Mouse (Mus musculus): ENCODE data around the gene Bclaf1. TPM values are rescaled to one million over a fixed set of nuclear protein-coding genes. Genes with fewer than 3 reads are reported as not detected.

The Bclaf1 gene
- 10 to 100 TPM; 64.1 to 75.1 TPM for total RNA-seq (2021)
- long read RNA-seq, experiment 1, full-length matches to known transcripts: 20 of 29 reads
- long read RNA-seq, experiment 1, partial matches to known transcripts: 6 of 29 reads
- long read RNA-seq, experiment 1, other reads (novel, unspliced or antisense): 3 of 29 reads
- long read RNA-seq, experiment 2, full-length matches to known transcripts: 25 of 34 reads
- long read RNA-seq, experiment 2, partial matches to known transcripts: 5 of 34 reads
- long read RNA-seq, experiment 2, other reads (novel, unspliced or antisense): 4 of 34 reads

DNA sequence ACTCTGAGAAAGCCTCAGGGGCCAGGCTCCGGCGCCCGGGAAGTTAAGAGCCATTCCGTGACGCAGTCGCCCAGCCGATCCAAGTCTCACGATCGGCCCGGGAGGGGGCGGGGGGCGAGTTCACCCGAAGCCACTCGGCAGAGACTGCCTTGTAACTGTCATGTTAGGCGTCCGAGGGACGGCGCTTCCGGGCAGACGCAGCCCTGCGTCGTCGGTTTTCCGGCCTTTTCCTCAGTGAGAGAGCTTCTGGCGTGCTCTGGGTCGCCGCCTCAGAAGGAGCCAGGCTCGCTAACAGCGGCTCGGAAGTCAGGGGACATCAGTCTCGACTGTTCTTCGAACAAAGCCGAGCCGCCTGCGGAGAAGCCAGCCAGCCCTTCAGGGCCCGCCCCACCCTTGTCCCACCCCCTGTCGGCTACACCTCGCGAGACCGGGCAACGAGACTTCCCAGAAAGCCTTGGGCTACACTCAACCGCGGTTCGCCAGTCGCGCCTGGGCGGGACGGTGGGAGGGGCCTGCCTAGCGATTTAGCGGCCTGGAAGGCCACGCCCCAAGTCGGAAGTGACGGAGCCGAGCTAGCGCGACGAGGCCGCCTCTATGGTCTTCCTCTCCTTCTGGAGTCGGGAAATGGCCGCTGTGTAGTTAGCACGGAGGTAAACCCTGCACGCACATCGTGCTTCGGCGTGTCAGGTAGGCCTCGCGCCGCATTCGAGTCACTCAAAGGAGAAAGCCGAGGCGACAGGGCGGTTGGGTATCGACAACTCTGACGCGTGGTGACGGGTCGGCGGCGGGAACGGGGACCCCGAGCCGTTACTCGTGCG, at the start of gene Bclaf1:
Gene Bclaf1, plus strand, starts transcription at position 552 of the 818 bp plus-strand sequence.
- DNase-seq: peak; percentile 99

DNA sequence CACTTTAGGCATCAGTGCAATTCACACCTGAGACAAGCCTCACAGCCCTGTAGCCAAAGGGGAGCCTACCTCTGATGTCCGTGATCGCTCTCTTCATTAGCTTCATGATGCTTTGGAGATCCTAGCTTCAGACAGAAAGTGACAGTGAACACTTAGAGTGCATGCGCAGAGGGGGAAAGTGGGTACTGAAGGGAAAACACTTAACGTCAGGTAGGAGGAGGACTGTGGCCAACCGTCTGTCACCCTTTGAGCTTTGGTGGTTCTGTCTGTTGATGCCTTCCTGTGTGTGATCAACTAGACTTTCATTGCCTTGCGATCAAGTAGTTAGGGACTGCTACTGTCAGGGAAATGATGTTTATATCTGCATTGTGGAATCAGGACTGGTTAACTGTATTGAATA, 49.4 kb upstream of the Bclaf1 start:
- no peak for DNase-seq

DNA sequence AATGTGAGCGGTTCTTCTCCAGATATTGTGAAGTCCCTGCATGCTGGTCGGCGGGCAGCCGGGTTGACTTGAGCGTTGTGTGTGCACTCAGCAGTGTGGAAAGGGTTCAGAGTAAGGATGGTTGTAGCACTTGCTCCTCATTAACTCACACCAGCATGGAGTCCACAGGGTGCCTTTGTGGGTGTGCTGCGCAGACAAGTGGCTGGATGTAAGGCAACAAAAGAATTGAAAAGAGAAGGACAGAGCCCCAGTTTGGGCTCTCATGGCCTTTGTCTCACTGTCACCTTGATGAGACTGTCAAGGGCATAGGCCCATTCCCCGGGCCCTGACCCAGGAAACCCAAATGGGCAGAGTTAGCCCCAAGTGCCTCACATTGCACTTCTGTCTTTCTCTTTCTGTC, 47.8 kb upstream of the Bclaf1 start:
- no peak for DNase-seq

DNA sequence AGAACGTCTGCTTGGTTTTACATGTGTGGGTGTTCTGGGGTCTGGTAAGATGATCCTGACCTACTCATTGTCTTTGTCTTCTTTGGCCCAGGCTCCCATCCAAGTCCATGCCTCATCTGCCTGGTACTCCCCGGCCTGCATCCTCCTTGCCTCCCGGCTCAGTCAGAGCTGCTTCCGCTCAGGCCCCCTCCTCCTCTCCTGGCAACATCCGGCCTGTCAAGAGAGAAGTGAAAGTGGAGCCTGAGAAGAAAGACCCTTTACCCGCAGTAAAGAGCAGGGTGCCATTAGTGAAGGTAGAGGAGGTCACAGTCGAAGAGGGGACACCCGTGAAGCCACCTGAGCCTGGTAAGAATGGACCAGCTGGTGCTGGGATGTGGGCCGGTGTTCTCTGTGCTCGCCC, 45.2 kb upstream of the Bclaf1 start:
- DNase-seq: no peak

DNA sequence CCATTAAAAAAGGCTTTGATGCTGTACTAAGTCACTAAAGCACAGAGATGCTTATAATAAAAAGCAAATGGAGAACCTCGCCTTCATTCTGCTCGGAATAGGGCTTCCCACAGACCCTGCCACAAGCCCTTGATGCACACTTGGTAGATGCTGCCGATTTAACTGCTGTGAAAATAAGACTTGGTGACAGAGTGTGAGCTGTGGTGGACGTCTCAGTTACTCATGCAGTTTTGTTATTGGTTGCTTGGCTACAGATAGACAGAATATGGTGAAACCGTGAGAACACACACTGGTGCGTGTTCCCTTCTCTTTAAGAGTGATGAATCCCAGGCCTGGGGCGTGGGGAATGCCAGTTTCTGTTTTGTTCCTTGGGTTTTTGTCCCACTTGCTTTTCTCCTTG, 43.3 kb upstream of the Bclaf1 start:
- DNase-seq: no peak

DNA sequence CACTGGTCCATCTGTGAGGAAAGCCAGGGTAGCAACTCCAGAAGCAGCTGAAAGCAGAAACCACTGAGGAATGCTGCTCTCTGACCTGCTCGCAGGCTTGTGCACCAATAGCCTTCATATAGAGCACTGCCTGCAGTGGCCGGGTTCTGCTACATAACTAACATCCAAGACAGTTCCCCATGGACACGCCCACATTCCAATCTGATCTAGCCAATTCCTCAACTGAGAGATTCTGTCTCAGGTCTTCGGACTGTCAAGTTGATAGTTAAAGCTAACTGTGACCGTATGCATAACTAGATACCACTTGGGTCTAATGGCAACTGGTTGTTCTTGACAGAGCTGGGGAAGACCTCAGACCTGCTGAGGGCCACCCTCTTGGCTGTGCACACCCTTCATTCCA, 39.9 kb upstream of the Bclaf1 start:
- DNase-seq: no peak

DNA sequence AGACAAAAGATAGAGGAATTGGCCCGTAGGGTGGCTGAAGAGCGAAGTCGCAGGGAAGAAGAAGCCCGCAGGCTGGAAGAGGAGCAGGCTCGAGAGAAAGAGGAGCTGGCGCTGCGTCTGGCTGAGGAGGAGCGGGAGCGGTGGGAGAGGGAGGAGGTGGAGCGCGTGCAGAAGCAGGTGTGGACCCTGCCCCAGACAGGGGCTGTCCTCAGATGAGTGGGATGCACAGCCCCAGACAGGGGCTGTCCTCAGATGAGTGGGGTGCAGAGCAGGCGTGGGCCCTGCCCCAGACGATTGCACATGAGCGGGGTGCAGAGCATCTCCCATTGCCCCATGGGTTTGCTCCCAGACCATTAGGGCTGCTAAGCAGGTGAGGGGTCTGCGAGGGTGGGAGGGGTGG, 39.0 kb upstream of the Bclaf1 start:
- DNase-seq: no peak

DNA sequence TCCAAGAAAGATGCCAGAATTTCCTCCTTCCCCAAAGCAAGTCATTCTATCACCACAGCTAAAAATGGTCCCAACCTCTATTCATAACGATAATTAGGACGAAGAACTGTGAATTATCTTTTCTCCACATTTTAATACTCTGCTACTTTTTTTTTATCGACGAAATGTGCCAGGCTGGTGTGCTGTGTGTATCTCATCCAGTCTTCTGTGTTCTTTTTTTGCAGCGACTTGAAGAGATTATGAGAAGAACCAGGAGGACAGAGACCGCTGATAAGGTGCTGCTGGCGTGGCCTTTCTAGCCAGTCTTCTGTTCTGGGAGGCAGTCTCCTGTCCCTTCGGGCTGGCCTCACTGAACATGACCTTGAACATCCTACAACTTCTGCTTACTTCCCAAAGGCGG, 38.2 kb upstream of the Bclaf1 start:
- DNase-seq: no peak

DNA sequence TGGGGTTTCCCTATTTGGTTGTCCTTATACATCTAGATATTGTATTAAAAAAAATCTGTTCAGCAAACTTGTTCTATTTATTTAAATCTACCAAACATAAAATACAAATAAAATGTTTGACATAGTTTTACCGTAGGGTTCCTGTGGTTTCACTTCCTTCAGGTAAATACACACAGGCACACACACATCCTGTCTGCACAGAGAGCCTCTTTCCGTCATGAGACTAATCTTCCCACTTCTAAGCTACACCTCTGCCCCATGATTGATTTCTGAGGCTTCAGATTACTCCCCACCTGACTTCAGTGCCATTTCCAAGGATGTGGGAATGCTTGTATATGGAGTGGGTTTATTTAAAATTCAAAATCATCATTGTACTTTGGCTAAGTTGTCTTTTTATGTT, 30.8 kb upstream of the Bclaf1 start:
- DNase-seq: no peak

DNA sequence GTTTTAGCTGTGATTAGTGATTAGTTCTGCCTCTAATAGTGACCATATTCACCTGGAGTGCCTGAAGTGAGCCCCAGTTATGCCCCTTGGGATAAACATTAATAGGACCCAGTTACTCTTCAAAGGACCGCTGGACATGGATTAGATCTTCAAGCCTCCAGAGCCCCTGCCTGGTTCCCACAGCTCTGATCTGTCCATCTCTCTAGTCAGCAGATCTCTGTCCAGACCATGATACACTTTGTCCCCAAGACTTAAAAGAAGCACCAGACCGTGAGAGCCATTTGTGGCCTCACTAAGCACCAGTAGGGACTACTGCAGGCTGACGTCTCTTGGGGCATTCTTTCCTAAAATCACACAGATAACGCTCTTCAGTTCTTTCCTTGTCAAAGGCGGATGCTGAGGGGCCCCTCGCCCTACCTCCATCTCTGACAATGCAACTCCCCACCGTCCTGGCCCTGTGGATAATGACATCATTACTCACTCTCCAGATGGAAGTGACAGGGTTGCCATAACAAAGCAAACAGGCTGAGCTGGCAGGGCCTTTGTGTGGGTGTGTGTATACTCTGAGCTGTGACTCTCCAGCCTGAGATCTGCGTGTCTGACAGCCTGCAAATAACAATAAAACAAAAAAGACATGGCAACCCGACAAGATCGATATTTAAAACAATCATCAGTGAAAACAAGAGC, 26.8 kb upstream of the Bclaf1 start:
- no peak for DNase-seq

DNA sequence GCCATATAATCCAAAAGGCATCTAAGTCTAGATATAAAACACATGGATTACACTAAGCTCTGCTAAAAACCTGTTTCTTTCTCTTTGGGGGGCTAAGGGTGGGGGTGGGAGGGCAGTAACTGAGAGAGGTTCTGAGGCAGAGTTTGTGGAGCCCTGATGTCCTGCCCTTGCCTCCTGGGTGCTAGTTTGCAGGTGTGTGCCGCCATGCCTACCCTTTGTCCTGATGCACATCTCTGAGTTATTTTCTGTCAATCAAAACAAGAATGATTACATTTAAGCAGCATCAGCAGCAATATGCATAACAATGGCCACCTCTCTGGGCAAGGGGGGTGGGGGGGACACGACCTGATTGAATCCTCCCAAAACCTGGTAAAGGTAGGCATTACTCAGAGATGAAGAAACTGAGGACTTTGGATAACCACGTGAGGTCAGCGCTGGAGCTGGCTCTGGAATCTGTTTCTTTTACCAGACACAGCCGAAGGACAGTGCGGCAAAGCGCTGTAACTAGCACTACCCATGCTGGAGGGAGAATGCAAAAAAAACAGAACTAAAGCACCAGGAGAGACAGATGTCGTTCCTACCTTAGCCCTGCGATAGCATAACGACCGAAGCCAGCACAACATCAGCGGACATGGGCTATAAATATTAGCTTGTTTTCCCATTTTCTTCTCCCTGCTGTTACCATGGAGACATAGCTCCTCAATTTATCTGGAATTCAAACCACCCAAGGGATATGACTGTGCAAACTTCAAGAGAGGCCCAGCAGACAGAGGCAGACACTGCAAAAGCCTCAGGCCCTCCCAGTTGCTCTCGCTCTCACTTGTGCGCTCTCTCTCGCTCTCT, 26.1 kb upstream of the Bclaf1 start:
- DNase-seq: no peak

DNA sequence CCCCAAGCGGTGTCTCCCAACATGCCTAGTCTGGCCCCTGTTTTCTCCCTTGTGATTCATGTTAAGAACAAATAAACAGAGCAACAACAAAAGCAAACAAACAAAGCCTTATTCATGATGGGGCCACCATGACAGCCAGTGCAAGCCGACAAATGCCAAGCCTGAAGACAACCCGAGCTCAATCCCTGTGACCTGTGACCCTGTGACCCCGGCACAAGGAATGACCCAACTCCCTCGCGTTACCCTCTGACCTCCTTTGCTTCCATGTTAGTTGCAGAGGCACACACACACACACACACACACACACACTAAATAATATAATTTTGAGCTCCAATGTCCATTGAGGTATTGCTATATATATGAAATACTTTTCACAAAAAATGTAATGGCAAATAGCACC, 24.9 kb upstream of the Bclaf1 start:
- DNase-seq: no peak

DNA sequence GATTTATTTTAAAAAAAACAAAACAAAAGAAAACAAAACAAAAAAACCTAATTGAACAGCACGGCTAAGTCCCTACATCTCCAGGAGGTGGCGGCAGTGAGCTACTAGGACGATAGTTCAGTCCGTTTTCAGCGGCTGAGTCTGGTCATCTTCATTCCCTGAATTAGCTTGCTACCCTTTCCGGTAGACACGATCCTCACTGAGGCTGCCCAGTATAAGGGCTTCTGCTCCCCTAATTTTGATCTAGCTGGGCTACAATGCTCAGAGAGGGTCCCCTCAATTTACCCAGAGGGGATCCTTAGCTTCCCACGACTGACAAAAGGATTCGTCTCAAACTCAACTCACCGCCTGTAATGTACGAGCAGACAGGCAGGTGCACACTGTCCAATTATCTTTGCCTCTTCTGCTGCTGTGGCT, 21.8 kb upstream of the Bclaf1 start:
- DNase-seq: peak; percentile 89

DNA sequence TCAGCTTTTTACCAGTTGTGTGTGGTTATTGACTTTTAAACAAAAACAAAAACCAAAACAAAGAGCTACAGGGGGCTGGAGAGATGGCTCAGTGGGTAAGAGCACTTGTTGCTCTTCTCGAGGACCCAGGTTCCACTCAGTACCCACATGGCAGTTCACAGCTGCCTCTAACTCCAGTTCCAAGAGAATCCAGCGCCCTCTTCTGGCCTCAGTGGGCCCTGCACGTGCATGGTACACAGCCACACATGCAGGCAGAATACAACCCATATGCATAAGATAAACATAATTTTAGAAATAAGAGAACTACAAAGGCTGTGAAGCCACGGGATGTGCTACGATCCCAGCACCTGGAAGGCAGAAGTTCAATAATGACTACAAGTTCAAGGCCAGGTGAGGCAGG, 16.3 kb upstream of the Bclaf1 start:
- DNase-seq: no peak

DNA sequence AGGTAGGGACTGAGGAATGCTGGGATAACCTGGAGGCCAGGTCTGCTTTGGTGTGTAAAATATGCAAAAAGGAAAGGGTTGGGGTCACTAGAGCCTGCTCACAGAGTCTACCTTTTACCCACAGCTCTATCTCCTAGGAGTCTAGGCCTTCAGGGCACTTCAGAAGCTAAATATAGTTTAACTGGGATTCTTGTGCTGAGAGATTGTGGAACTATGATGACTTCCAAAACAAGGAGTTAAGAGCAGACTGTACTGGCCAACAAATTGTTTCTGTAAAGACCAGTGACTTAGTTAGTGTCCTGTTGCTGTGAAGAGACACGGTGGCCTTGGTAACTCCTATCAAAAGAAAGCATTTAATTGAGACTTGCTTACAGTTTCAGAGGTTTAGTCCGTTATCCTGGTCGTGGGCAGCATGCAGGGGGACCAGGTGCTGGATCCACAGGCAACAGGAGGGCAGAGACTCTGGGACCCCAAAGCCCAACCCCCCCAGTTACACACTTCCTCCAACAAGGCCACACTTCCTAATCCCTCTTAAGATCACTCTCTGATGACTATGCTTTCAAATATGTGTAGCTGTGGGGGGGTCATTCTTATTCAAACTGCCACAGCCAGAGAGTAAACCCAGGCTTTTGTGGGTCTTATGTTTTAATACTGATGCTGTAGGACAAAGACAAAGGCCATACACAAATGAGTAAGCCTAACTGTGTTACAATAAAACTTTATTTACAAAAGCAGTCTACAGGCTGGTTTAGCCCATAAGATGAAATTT, 13.9 kb upstream of the Bclaf1 start:
- no peak for DNase-seq

DNA sequence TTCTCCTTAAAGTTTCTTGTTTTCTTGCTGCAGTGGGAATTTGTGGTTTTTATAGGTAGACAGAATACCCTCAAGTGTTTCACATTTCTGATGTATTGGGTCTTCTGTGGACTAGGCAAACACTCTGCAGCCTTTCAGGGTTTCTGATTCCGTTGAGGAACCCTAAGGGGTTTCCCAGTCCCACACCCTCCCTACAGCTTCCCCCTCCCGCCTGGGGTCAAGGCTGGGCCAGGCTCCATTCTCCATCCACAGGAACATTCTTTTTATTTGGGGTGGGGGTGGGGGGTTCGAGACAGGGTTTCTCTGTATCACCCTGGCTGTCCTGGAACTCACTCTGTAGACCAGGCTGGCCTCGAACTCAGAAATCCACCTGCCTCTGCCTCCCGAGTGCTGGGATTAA, 13.2 kb upstream of the Bclaf1 start:
- DNase-seq: no peak

DNA sequence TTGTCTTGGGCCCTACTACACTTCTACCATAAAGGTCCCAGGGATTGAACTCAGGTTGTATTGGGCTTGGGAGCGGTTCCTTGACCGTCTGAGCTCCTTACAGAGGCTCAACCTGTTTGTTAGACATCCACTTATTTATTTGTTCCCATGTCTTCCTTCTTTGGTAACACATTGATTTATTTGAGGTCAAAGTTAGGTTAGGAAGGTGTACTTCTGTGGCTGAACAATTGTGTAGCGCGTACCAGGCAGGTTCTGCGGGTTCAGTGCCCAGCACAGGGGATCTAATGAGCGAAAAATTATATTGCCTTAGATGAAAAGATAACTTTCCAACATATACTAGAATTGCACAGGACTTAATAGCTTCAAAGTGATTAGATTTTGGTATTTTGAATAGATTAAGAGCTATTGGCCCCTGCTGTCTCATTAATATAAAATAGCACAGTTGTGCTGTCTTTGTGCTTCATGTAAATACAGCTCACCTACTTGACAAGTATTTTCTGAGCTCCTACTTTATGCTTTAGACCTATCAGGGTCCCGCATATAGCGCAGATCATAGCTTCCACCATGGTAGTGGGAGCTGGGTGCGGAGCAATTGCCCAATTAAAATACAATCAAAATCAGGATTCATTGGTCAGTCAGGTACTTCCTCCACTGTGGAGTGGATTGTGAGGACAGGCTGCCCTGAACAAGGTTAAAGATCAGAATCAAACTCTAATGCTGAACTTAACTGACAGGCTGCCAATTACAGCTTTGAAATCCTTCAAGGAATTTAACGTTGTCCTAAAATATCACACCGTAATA, 1.1 kb upstream of the Bclaf1 start:
- DNase-seq: no peak

DNA sequence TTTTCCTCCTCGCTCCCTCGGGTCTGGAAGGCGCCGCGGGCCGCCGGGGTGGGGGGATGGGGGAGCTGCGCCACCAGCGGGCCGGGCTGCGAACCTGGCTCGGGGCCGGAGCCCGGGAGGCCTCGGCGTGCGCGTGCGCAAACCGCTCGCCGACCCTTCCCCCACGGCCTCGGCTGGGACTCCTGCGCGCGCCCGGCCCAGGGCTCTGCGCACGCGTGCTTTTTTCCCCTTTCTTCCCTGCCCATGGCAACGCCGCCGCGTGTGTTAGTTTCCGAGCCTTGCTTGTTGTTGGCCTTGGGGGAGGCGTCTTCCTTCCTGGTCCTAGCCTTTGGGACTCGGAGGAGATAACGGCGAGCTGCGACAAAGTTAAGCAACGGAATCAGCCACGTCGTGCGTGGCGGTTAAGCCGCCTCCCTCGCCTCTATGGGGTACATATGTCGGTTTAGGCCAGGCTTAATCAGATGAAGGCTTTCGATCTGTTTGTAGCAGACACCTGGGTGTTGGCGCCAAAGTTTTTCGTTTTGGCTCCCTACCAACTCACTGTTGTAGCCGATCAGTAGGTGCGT, 550 bp downstream of the Bclaf1 start:
- peak; percentile 94 for DNase-seq

DNA sequence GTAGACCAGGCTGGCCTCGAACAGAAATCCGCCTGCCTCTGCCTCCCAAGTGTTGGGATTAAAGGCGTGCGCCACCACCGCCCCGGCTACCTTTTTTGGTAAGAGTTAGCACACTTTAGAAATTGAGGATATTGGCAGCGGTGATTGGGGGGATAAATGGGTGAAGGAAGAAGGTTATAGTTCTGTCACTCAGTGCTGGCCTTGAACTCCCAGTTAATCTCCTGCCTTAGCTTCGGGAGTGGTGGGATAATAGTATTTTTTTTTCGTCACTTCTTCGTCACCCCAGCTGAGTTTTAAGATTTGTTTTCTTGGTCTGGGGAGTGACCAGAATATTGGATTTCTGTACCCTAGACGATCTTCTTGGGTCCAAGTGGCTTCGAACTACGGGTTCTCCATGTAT, 1.2 kb downstream of the Bclaf1 start:
- no peak for DNase-seq

DNA sequence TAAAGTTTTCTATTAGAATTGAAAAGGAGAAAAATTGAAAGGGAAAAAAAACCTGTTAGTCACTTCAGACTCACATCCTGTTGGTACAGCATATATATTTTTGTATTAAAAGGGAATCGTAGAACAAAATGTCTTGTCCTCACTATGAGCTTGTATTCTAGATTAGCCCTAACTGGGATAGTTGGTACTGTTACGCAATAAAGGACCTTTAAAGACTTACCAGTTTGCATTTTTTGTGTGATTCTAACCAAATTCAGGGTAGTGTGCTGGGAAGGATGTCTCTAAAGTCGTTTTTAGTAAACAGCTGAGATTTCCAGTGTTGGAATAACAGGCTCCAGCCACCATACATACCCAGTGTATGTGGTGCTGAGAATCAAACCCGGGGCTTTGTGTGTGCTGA, 1.7 kb downstream of the Bclaf1 start:
- no peak for DNase-seq
